Mouse (Mus musculus) heart, adult 2 months (tissue): ENCODE measurements at regions not wholly inside any gene's neighbourhood (a gene's known extent, or its start where the extent isn't known, plus 50 kb on each side); places are given as distances from the start of the nearest gene placed in this dataset.

Experiments
- CTCF ChIP-seq: fragments of 200-600 bp; IDR thresholded peaks from 2 replicates; pipeline ENCODE4 v1.8.1; 2022; ENCODE audit warnings: antibody characterized with exemption, mild to moderate bottlenecking, moderate library complexity
- EP300 ChIP-seq: fragments of 200-500 bp; IDR thresholded peaks from 2 replicates; pipeline ENCODE4 v1.6.1; 2011; ENCODE audit warnings: low read depth, low read length, control low read depth; ENCODE audit not compliant: insufficient read depth

GRCm38 (mm10) chr8:87264999-87265398 lies 207.4 kb downstream of the Cbln1 start:
- no peak for TF ChIP-seq CTCF
- TF ChIP-seq EP300: no peak
